Mouse (Mus musculus) liver, postnatal 0 days (tissue): Measurements from ENCODE around the gene Ttc4. TPM values are rescaled to one million over a fixed set of nuclear protein-coding genes. Genes with fewer than 3 reads are reported as not detected.
A peak's percentile ranks its signal among the peaks of the same experiment; 100 is the strongest.

Experiments used
- ATAC-seq: fragments of 200-750 bp; cut with Nextera tagmentation; 2 replicates; pipeline ENCODE4 v1.8.0; 2017; ENCODE audit warnings: mild to moderate bottlenecking, moderate library complexity
- DNase-seq: peaks from one replicate; pipeline ENCODE4 v3.0.0-alpha.2; 2016
- H3K27ac ChIP-seq: fragments of 300-500 bp; sonication (generic); 2 replicates; pipeline ENCODE4 v1.5.1; 2014; ENCODE audit warnings: antibody characterized with exemption, moderate library complexity, mild to moderate bottlenecking, low read depth
- H3K27me3 ChIP-seq: fragments of 300-500 bp; sonication (generic); 2 replicates; pipeline ENCODE4 v1.6.1; 2014; ENCODE audit warnings: low read length, control low read depth, mixed read lengths; ENCODE audit not compliant: insufficient read depth
- H3K36me3 ChIP-seq: fragments of 300-500 bp; sonication (generic); replicated peaks from 2 replicates; pipeline ENCODE4 v1.6.1; 2014; ENCODE audit warnings: mild to moderate bottlenecking, control low read depth, low read length, moderate library complexity, mixed read lengths; ENCODE audit not compliant: insufficient read depth
- H3K4me1 ChIP-seq: fragments of 300-500 bp; sonication (generic); 2 replicates; pipeline ENCODE4 v1.6.1; 2014; ENCODE audit warnings: antibody characterized with exemption, mild to moderate bottlenecking, control low read depth; ENCODE audit not compliant: insufficient read depth
- H3K4me2 ChIP-seq: fragments of 300-500 bp; sonication (generic); 2 replicates; pipeline ENCODE4 v1.6.1; 2014; ENCODE audit warnings: low read depth, mild to moderate bottlenecking, low read length, moderate library complexity, mixed read lengths
- H3K4me3 ChIP-seq: fragments of 300-500 bp; sonication (generic); 2 replicates; pipeline ENCODE4 v1.5.1; 2014; ENCODE audit warnings: low read depth, low read length
- H3K9ac ChIP-seq: fragments of 300-500 bp; sonication (generic); replicated peaks from 2 replicates; pipeline ENCODE4 v1.6.1; 2014; ENCODE audit warnings: mild to moderate bottlenecking, moderate library complexity
- H3K9me3 ChIP-seq: fragments of 300-500 bp; sonication (generic); 2 replicates; pipeline ENCODE4 v1.6.1; 2016; ENCODE audit warnings: mild to moderate bottlenecking, control low read depth, low read length, mixed read lengths
- CTCF ChIP-seq: sonication (generic); IDR thresholded peaks from 2 replicates; pipeline ENCODE4 v1.5.1; 2016; ENCODE audit warnings: antibody characterized with exemption, low read depth
- EP300 ChIP-seq: IDR thresholded peaks from 2 replicates; pipeline ENCODE4 v1.6.1; 2016; ENCODE audit warnings: antibody characterized with exemption, low read depth, mild to moderate bottlenecking
- WGBS: fragments of 180-500 bp; shearing (Covaris S2); extraction: QIAGEN DNeasy Blood & Tissue Kit; methylation state at CpG from one replicate; pipeline ENCODE4 v1.1.7; 2014; ENCODE audit not compliant: insufficient replicate concordance; 5-methylcytosine and 5-hydroxymethylcytosine counted together
- polyA plus RNA-seq: library from polyadenylated mRNA; unstranded; fragments of >200 nt; fragmentation: Nextera tagmentation; extraction: Ambion mirVana; gene quantifications from 2 replicates; pipeline ENCODE4 v1.2.1, GENCODE M21; 2015

Gene Ttc4
- polyA plus RNA-seq, 1 experiment from 2014 or later, result 19.5 TPM

DNA sequence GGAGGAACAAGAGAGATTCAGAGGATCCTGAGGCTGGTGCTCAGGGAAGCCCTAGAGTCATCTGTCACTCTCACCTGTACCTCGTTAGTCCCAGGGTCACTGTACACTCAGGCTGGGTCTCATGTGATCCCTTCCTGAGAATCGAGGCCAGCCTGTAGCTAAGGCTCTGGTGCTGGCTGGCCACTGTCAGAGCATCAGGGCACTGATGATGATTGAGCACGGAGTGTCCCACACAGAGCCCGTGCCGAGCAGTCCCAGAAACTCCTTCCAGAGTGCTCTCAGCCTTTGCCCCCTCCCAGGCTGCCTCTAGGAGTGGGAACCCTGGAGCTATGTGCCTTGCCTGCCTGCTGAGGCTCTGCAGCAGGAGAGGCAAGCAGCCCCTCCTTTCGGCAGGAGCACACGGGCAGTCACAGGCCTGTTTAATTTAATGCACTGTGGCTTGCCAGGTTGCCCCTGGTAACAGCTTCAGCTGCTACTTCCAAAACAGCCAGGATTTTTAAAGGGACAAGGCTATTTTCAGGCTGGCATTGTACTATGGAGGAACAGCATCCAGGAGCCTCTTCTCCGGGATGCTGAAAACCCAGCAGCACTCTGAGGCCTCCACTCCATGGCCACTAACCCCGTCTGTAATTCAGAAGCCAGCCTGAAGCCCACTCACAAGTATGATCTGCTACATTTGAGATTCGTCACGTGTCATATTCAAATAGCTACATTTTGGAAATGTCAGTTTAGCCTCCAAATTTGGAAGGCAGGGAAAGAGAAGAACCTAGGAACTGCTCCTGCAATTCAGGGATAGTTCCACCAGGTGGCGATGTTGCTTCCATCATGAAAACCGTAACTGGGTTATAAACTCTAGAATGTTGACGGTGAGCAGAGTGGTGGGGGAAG, 48.2 kb downstream of the Ttc4 start:
- H3K27ac ChIP-seq, result no peak overlapping the region

DNA sequence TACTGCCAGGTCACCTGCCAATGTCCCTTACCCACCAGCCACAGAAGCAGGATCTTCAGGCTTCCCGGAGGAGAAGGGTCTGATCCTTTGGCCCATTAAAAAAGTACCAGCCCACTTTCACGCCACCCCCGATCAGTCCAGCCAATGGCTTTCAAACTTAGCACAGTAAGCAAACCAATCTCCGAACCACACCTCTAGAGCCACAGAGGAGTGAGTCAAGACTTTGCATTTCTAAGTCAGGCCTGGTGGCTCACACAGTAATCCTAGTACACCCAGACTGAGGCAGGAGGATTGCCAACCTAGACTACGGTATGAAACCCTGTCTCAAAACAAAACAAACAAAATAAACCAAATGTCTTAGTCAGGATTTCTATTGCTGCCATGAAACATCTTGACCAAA, 49.4 kb downstream of the Ttc4 start:
- ATAC-seq, result no peak
- no peaks in the 10 kb centered on the region for H3K27me3 ChIP-seq
- DNase-seq, result no peak
- H3K4me1 ChIP-seq, result no peaks in the 10 kb centered on the region
- H3K27ac ChIP-seq, result no peak overlapping the region
- no peak overlapping the region for H3K4me2 ChIP-seq
- no peak for TF ChIP-seq CTCF
- no peak for TF ChIP-seq EP300
- no peak overlapping the region for H3K9ac ChIP-seq
- no peaks in the 10 kb centered on the region for H3K9me3 ChIP-seq
- 57% methylated on average over 5 of the region's 5 CpGs for WGBS
- no peak overlapping the region for H3K4me3 ChIP-seq
- no peaks in the 10 kb centered on the region for H3K36me3 ChIP-seq

More for the DNA sequence above, 48.2 kb downstream of the Ttc4 start:
- no peak overlapping the region for H3K4me2 ChIP-seq
- ATAC-seq (no peak), DNase-seq (peak; percentile 64)
- H3K4me3 ChIP-seq, result no peak overlapping the region
- 43% methylated on average over 14 of the region's 14 CpGs for WGBS
- no peaks in the 10 kb centered on the region for H3K36me3 ChIP-seq
- H3K27me3 ChIP-seq, result no peaks in the 10 kb centered on the region
- H3K9me3 ChIP-seq, result no peaks in the 10 kb centered on the region
- no peak overlapping the region for H3K9ac ChIP-seq
- no peaks in the 10 kb centered on the region for H3K4me1 ChIP-seq
- no peak for TF ChIP-seq EP300
- peak; percentile 87 for TF ChIP-seq CTCF

DNA sequence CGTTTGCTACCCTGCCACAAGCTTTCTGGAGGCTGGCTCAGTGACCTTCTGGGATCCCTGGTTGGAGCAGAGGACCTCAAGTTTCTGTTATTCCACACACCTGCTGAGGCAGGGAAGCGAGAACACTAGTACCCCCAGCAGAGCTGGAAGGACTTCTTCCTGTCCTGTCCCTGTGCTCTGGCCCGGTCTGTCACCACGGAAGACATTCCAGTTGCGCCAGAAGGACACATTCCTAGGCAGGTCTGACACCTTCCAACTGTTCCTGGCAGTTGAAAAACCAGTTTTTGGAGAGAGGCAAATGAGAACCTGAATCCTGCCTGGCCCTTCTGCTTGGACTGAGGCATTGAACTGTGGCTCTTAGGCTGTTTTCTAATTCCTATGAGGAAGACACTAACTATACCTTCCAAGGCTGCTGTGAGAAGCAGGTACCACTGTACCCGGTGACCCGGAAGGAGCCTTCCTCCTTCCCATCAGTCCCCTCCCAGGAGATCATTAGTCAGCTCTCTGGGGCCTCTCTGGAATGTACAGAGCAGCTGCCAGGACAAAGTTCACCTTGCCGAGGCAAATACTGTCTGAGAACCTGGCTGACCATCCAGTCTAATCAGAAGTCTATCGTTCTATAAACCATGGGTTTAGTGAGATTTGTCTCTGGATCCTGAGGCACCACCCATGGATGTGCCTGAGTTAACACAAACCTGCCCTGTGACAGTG, 49.9 kb downstream of the Ttc4 start:
- 39% methylated on average over 9 of the region's 9 CpGs for WGBS
- no peaks in the 10 kb centered on the region for H3K9me3 ChIP-seq
- TF ChIP-seq EP300 (no peak), CTCF (no peak)
- peaks cover 2% of the 10 kb centered on the region; the same call in 1 of the 2 replicates for H3K27me3 ChIP-seq
- H3K4me3 ChIP-seq, result no peak overlapping the region
- no peak overlapping the region for H3K4me2 ChIP-seq
- no peak overlapping the region for H3K27ac ChIP-seq
- DNase-seq, result no peak
- peak; percentile 50; the same call in 1 of the 2 replicates for ATAC-seq
- no peaks in the 10 kb centered on the region for H3K4me1 ChIP-seq
- H3K36me3 ChIP-seq, result no peaks in the 10 kb centered on the region
- H3K9ac ChIP-seq, result no peak overlapping the region

DNA sequence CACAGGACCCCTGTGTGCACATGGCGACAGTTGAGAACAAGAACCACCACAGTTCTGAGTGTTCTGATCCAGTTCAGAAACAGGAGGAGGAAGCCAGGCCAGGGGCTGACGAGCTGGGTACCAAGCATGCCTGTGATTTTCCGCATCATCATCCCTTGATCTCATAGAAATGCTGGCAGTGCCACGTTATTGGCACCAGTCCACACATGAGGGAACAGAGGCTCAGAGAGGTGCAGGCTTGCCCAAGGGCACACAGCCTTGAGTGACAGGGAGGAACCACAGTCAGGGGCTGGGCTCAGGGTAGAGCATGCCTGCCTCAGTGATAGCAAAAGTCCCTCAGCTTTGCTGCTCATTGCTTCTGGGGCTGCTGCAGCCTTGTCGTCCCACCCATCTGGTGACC, 50.9 kb downstream of the Ttc4 start:
- no peak for DNase-seq
- TF ChIP-seq CTCF (no peak), EP300 (no peak)
- Histone ChIP-seq H3K4me1 (no peaks in the 10 kb centered on the region), H3K9me3 (no peaks in the 10 kb centered on the region), H3K9ac (no peak overlapping the region), H3K4me3 (no peak overlapping the region), H3K27me3 (peaks cover 11% of the 10 kb centered on the region), H3K36me3 (no peaks in the 10 kb centered on the region), H3K27ac (no peak overlapping the region), H3K4me2 (no peak overlapping the region)
- no peak for ATAC-seq
- WGBS, result 73% methylated on average over 5 of the region's 5 CpGs

DNA sequence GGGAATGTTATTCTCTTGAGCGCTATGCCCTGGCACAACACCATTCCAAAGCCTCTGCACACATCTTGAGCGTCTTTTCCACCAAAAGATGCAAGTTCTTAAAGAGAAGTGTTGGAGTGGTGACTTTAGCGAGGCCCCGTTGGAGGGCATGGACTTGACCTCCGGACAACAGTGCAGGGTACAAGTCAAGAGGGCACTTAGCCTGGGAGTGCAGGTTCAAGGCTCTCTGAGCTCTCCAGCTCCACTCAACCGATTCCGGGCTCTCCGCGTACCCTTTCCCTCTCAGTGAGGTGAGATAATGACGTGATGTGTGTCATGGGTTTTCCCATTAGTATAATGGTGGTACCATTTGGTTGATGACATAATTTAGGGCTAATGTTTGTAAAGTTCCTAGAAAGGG, 54.5 kb downstream of the Ttc4 start:
- Histone ChIP-seq H3K9ac (no peak overlapping the region), H3K9me3 (no peaks in the 10 kb centered on the region), H3K36me3 (no peaks in the 10 kb centered on the region), H3K27ac (no peak overlapping the region), H3K4me2 (no peak overlapping the region), H3K4me1 (no peaks in the 10 kb centered on the region), H3K27me3 (peaks cover 27% of the 10 kb centered on the region), H3K4me3 (no peak overlapping the region)
- no peak for ATAC-seq
- no peak for DNase-seq
- no peak for TF ChIP-seq EP300
- no peak for TF ChIP-seq CTCF
- 86% methylated on average over 10 of the region's 10 CpGs for WGBS

DNA sequence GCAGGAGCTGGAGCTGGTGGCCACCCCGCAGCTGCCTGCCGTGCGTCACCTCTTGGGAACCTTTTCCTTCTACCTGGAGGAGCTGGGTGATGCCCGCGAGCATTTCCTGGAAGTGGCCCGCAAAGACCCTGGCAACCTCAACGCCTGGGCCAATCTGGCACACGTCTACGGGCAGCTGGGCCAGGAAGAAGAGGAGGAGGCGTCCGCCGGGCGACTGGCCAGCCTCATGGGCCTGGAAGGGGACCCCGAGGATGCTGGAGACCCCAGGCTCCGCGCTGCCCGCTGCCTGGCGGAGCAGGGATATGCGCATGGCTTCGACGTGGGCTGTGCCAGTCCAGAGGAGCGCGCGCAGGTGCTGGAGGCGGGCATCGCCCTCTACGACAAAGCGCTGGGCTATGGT, 56.0 kb downstream of the Ttc4 start:
- H3K4me2 ChIP-seq, result no peak overlapping the region
- H3K9ac ChIP-seq, result no peak overlapping the region
- H3K36me3 ChIP-seq, result no peaks in the 10 kb centered on the region
- H3K27me3 ChIP-seq, result peaks cover 27% of the 10 kb centered on the region
- no peak for DNase-seq
- no peaks in the 10 kb centered on the region for H3K4me1 ChIP-seq
- ATAC-seq, result no peak
- WGBS, result 22% methylated on average over 28 of the region's 28 CpGs
- no peak overlapping the region for H3K27ac ChIP-seq
- H3K4me3 ChIP-seq, result 0 out of 2 replicates have a peak overlapping the region, but pooled peaks have one; percentile 22
- no peaks in the 10 kb centered on the region for H3K9me3 ChIP-seq
- TF ChIP-seq EP300, result no peak
- TF ChIP-seq CTCF, result no peak
